Mouse (Mus musculus) liver (tissue): ENCODE data around the gene Enox2.

ENCODE experiments used
- DNase-seq: peaks from one replicate; pipeline ENCODE4 v3.0.0-alpha.2; 2020; ENCODE audit warnings: mixed read lengths

Gene Enox2

DNA sequence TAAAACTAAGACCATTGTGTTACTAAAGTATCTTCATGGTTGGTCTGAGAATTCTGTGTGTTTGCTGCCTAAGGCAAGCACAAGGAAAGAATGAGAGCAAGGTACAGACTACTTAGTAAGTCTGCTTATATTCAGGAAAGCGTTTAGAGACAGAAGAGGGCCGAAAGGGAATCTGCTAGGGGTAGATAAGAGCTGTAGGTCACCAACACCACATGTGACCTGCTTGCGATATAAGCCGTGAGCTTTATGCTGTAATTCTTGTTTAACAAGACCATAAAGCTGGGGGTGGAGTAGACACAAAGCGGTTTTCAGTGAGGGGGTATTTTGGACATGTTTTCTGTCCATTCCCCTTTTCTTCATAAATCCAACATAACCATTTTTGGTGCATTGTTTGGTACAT is 302.4 kb downstream of the Enox2 start:
- peak; percentile 23 for DNase-seq

DNA sequence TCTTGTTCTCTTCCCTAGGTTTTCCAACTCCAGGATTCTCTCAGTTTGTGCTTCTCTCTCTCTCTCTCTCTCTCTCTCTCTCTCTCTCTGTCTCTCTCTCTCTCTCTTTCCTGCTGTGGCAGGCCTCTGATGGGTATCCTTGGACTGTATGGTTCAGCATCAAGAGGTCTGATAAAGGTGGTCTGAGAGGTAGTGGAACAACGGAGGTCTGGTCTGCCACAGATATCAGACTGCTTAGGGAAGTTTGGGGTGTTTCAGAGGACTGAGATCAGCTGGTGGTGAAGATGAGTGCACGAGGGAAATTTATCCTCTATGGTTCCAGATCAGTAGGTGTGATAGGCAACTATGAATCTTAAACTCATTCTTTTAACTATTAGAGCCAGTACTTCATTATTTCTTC is 303.6 kb downstream of the Enox2 start:
- DNase-seq, result peak; percentile 10
